Mouse (Mus musculus) erythroblast, embryonic 14.5 days (primary cell): ENCODE measurements around the gene Dcaf17.

Experiments used
- GATA1 ChIP-seq: IDR thresholded peaks from 2 replicates; pipeline ENCODE4 v1.6.1; 2012; ENCODE audit warnings: low read length, inconsistent platforms, mixed read lengths
- TAL1 ChIP-seq: IDR thresholded peaks from 3 replicates; pipeline ENCODE4 v1.6.1; 2012; ENCODE audit warnings: low read length, inconsistent platforms, mixed read lengths

DNA sequence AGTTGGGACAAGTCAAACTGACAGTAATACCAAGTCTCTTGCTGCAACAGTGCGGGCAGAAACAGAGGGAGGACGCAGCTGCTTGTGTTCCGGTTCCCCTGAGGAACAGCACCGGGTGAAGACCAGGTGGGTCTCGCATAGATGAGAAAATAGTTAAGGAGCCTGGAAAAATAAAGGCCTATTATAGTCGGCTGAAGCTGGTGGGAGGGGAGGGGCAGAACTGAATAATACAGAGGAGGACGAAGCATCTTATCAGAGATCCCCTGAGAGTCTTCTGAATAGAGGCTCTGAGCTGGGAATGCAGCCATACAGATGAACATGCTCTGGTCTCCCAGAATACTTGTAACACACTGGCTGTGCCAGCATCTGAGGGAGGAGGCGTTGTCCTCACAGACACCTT lies 21.1 kb upstream of the Dcaf17 start:
- no peak for TF ChIP-seq TAL1
- TF ChIP-seq GATA1: no peak
